Mouse (Mus musculus) MN1 (cell line): ENCODE measurements around the gene Serpina10.
"Not testable (repeated sequence)": the region's sequence is repeated elsewhere in the genome, so short reads cannot be mapped to it uniquely, and the experiment has no call there.

ENCODE experiments used
- DNase-seq: peaks from one replicate; pipeline ENCODE4 v3.0.0-alpha.2; 2016; ENCODE audit warnings: low spot score

The Serpina10 gene

DNA sequence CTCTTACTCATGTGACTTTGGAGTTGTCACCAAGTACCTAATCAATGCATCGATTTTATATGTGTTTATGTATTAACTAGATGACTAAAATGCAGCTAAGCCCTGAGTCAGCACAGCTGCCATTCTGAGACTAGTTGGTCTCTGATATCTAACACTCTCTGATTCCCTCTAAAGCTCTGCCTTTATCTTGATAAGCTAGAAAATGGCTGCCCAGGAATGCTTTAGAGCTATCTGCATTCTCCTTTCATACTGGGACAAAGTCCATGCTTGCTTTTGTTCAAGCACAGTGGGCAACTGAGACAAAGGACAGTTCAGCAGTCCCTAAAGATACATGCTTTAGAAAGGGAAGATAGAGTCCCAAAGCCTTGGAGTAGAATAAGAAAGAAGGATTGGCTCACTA, 16.1 kb downstream of the Serpina10 start:
- no peak for DNase-seq

DNA sequence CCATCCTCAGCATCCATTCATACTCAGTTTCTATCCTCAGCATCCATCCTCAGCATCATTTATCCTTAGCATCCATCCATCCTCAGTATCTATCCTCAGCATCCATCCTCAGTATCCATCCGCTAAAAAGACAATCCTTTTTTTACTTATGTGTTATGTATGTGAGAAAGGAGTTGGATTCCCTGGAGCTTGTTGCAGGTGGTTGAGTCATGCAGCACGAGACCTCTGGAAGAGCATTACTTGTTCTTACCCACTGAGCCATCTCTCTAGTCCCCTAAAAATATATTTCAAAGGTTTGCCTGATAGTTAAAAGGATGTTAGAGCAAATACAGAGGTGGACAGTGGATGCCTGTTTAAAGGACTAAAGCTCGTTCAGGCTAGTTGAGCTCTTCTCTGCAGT, 29.4 kb downstream of the Serpina10 start:
- no peak for DNase-seq

DNA sequence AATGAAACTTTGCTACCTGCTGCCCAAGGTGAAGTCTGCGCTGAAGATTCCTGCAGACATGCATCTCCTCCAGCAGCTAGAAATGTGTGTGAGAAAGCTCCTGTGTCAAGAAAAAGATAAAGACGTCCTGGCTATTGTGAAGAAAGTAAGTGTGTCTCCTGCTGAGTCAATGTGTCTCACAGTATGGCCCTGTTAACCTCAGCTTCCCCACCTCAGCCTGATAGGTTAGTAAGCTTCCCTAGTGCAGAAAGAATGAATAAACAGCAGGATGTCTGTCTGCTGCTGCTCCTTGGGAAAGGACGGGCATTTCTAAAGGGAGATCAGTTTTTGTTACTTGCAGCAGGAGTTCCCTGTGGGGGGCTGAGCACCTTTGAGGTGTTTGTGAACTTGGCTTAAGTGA, 30.9 kb downstream of the Serpina10 start:
- no peak for DNase-seq

DNA sequence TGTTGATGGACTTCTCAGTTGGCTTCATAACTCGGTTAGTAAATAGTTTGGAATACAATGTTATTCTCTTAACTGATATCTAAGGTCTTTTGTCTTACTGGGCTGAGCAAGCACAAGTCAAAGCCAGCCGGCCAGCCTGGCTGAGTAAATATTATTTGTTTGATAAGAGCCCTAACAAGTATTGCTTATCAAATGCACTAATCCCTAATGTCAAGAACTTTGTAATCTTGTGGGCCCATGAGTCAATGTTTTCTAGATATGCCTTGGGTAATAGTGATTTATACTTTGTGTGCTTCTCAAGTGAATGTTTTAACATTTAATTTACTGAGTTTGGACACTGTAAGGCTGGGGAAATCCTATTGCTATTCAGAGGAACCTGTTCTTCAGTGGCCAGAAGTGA, 32.8 kb downstream of the Serpina10 start:
- no peak for DNase-seq

DNA sequence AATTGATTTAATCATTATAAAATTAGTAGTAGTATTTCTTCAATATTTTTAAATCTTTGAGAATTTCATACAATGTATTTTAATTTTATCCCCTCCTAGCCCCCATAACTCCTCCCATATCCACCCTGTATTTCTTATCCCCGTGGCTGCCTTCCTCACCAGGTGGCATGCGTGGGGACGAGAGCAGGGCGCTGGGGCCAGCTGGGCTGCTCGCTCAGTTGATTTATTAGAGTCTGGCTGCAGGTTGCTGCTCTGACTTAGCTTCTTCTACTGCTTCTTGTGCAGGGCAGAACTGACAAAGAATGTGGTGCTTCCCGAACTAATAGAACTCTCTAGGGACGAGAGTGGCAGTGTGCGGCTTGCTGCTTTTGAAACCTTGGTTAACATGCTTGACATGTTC, 47.5 kb downstream of the Serpina10 start:
- DNase-seq: no peak

DNA sequence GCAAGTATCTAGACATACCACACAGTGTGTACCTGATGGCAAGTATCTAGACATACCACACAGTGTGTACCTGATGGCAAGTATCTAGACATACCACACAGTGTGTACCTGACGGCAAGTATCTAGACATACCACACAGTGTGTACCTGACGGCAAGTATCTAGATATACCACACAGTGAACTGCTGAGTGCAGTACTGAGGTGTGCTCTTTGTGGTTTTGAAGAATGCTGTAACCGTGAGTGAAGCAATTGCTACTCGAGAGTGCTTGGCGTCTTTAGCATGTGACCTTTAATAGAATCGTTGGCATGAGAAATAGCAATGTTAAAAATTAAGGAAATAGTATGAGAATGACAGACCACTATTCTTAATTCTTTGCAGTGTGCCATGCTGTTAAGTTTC, 53.1 kb downstream of the Serpina10 start:
- DNase-seq: not testable (repeated sequence)

DNA sequence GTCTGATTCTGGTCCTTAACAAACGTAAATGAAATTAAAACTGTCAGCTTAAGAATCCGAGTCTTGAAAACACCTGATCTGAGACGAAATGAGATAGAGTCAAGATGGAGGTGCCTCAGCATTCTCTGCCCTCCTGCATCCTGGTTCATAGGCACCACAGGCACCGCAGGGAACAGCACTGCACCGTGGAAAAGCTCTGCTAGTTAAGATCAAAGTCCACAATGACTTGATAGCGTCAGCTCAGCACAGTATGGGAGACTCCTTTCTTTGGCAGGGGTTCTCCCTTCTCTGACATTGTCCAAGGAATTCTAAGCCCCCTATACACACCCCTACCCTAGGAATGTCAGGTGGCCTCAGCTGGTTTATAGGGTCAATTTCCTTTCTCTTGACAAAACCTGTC, 61.6 kb downstream of the Serpina10 start:
- DNase-seq: no peak

DNA sequence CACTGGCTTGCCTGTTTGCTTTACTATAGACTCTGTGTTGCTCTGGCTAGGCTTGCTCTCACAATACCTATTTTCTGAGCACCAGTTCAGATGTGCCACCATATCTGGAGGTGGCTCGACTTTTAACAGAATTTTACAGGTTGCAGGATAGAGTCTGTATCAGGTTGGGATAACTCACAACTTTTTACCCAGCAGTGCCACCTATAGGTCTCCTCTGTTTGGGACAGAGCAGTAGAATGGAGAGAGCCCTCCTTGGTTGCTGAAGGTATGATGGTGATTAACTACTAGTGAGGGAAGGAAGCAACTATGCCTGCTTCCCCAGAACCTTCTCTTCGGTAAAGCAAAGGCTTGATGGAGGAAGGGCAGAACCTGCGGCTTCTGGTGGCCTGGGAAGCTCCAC, 64.1 kb downstream of the Serpina10 start:
- no peak for DNase-seq

DNA sequence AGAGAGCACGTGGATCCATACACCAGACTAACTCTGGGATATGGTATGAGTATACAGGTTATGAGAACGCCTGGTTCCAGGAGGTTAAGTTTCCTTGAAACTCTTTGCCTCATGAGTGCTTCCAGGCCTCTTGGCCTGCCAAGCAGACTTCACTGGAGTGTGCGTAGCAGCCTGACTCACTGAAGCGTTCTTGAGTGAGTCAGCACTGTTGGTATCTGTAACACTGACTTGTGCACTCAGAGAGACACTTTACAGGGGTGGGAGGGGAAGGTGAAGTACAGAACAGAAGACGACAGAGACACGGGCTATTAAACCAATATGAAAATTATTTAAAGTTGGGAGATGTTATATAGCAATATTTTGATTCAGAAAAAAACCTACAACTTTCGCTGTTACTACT, 66.1 kb downstream of the Serpina10 start:
- DNase-seq: no peak
